Mouse (Mus musculus) hematopoietic multipotent progenitor cell, adult 10-12 weeks (in vitro differentiated cells): ENCODE results near the gene Erg28. TPM values are rescaled to one million over a fixed set of nuclear protein-coding genes. Genes with fewer than 3 reads are reported as not detected.

Experiments
- polyA plus RNA-seq: library from polyadenylated mRNA; stranded (reverse); fragments of >175 nt; gene quantifications from 2 replicates; pipeline ENCODE4 v1.2.3, GENCODE M21; 2012; ENCODE audit warnings: low replicate concordance

Gene Erg28
- polyA plus RNA-seq: 2.9 and 4.6 TPM in 2 replicates

DNA sequence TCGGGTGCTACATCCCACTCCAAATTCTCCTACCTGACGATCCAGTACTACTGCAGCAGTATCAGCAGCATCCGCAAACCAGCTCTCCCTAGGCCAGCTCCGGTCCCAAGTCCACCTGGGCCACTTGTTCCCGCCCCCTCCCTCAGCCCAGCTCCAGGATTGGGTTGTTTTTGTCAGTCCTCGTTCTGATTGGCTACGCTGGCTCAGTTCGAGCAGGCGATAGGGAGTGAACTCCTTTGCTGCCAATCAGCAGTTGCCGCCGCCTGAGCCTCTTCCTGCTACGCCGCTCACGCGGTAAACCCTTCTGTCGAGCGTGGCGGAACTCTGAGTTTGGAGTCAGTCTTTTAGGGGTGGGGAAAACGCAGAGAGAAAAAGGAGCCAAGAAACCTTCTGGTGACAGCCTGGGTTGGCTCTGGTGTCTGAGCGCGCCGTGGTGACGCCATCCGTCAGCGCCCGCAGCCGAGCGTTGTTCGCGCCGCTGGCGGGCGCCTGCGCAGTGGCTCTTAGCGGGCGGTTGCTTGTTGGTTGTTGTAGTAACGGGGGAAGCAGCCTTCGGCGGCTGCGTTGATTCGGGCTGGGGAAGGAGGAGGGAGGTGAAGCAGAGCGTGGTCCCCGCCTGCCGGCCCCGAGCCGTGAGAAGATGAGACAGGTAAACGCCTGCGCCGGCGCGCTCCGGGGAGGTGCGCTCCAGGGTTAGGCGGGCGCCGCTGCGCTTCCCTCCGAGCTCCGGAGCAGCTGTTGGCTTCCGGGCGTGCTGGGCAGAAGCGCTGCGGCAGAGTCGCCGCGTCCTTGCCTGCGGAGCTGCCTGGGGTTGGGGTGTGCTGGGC lies at the start of gene Erg28, which contains the start of gene Ttll5:
TSS of gene Erg28 (minus strand) at position 113 of the 827 bp plus-strand sequence.
TSS of gene Ttll5 (plus strand) at position 222 of the 827 bp plus-strand sequence.

Other genes starting within 250 kb of the Erg28 start
- 10.7 and 19.1 TPM in 2 replicates for gene Jdp2, start 225.5 kb downstream of the Erg28 start, polyA plus RNA-seq
- 30.4 and 36.5 TPM in 2 replicates for gene Batf, start 137.9 kb downstream of the Erg28 start, polyA plus RNA-seq
- gene Flvcr2, start 78.0 kb downstream of the Erg28 start, polyA plus RNA-seq: not detected in 2 replicates
- 4.8 and 5.7 TPM in 2 replicates for gene Ttll5, start 109 bp upstream of the Erg28 start, polyA plus RNA-seq